Mouse (Mus musculus) heart, adult 2 months (tissue): ENCODE measurements around the gene Laptm5.

Source experiments
- CTCF ChIP-seq: fragments of 200-600 bp; IDR thresholded peaks from 2 replicates; pipeline ENCODE4 v1.8.1; 2022; ENCODE audit warnings: antibody characterized with exemption, mild to moderate bottlenecking, moderate library complexity
- EP300 ChIP-seq: fragments of 200-500 bp; IDR thresholded peaks from 2 replicates; pipeline ENCODE4 v1.6.1; 2011; ENCODE audit warnings: low read depth, low read length, control low read depth; ENCODE audit not compliant: insufficient read depth
- POLR2A ChIP-seq: fragments of 200-500 bp; IDR thresholded peaks from 2 replicates; pipeline ENCODE4 v1.6.1; 2011; ENCODE audit warnings: mild to moderate bottlenecking, low read depth, low read length, control low read depth; ENCODE audit not compliant: insufficient read depth

- TF ChIP-seq POLR2A (no peak), CTCF (no peak), EP300 (no peak)
Measured at GRCm38 (mm10) chr4:130926274-130926673, 13.3 kb downstream of the Laptm5 start.
